In the genomic region with DNA sequence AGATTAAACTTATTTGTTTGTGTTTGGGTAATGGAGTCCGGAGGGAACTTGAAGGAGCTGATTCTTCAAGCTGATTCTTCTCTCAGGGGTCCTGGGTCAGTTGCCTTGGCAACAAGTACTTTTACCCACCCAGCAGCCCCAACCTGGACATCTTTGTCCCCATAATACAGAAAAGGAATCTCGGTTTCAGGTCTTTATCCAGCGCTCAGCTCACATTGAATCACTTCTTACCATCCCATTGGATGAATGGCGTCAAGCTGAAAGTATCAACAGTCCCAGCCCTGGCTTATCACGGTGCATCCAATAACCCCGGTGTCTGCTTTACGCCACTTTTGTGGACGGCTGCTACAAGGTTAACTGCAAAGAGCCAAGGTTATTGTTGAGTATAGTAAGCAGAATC, we compare ENCODE assay signal across 26 mouse cellular contexts.
"Had no signal": no experiment of that assay in that cellular context is flagged by ENCODE, and none has a peak within 500 bp of the region (broad histone marks: within the 10 kb centered on the region; RNA-seq: fewer than 3 reads in every experiment).

No protein-coding gene starts in this region.

- H3K4me3 ChIP-seq: embryonic facial prominence, embryonic 10.5 days; embryonic facial prominence, embryonic 12.5 days; embryonic facial prominence, embryonic 13.5 days; embryonic facial prominence, embryonic 15.5 days; erythroblast, embryonic 14.5 days; forebrain, embryonic 10.5 days; forebrain, embryonic 12.5 days; forebrain, embryonic 13.5 days; forebrain, embryonic 15.5 days; gastrocnemius, adult 2 months; heart, adult 2 months had no signal

- DNase-seq: cerebellum, adult 8-10 months; cerebellum, adult 9-10 months; cerebellum, adult 9-11 months; cerebellum, postnatal 10 days; cerebellum, postnatal 14 days; cerebellum, postnatal 25 days; cerebellum, postnatal 36 days; embryo, embryonic 11 days; forebrain, postnatal 0 days; gastrocnemius, adult 2 months; gastrocnemius, postnatal 10 days; gastrocnemius, postnatal 14 days; gastrocnemius, postnatal 25 days; gastrocnemius, postnatal 36 days; heart, adult 2 months had no signal

- H3K4me2 ChIP-seq: embryonic facial prominence, embryonic 12.5 days; embryonic facial prominence, embryonic 13.5 days; embryonic facial prominence, embryonic 15.5 days; forebrain, embryonic 12.5 days; forebrain, embryonic 13.5 days; forebrain, embryonic 15.5 days had no signal

- H3K9me3 ChIP-seq: embryonic facial prominence, embryonic 10.5 days; embryonic facial prominence, embryonic 12.5 days; embryonic facial prominence, embryonic 13.5 days; embryonic facial prominence, embryonic 15.5 days; forebrain, embryonic 10.5 days; forebrain, embryonic 12.5 days; forebrain, embryonic 13.5 days; forebrain, embryonic 15.5 days had no signal

- H3K4me1 ChIP-seq: embryonic facial prominence, embryonic 15.5 days had no signal

- H3K9ac ChIP-seq: embryonic facial prominence, embryonic 12.5 days; embryonic facial prominence, embryonic 13.5 days; embryonic facial prominence, embryonic 15.5 days; forebrain, embryonic 12.5 days; forebrain, embryonic 13.5 days; forebrain, embryonic 15.5 days; forebrain, postnatal 0 days had no signal

- H3K27ac ChIP-seq: embryonic facial prominence, embryonic 10.5 days; embryonic facial prominence, embryonic 12.5 days; embryonic facial prominence, embryonic 13.5 days; embryonic facial prominence, embryonic 15.5 days; forebrain, embryonic 10.5 days; forebrain, embryonic 12.5 days; forebrain, embryonic 13.5 days; forebrain, embryonic 15.5 days; gastrocnemius, adult 2 months; heart, adult 2 months had no signal

- H3K36me3 ChIP-seq: embryonic facial prominence, embryonic 10.5 days; embryonic facial prominence, embryonic 12.5 days; embryonic facial prominence, embryonic 13.5 days; embryonic facial prominence, embryonic 15.5 days; forebrain, embryonic 10.5 days; forebrain, embryonic 12.5 days; forebrain, embryonic 15.5 days had no signal

- H3K27me3 ChIP-seq: embryonic facial prominence, embryonic 12.5 days; embryonic facial prominence, embryonic 13.5 days; embryonic facial prominence, embryonic 15.5 days; forebrain, embryonic 12.5 days; forebrain, embryonic 13.5 days; forebrain, embryonic 15.5 days had no signal

- ATAC-seq: forebrain, embryonic 13.5 days; forebrain, embryonic 14.5 days; forebrain, embryonic 15.5 days; forebrain, embryonic 16.5 days; forebrain, postnatal 0 days had no signal
